Mouse (Mus musculus) stomach, postnatal 0 days (tissue): Measurements from ENCODE around the gene Rftn1.

Source experiments
- CTCF ChIP-seq: IDR thresholded peaks from 2 replicates; pipeline ENCODE4 v1.5.1; 2016; ENCODE audit warnings: antibody characterized with exemption, low read depth, mild to moderate bottlenecking, moderate library complexity
- EP300 ChIP-seq: optimal IDR thresholded peaks from 2 replicates; pipeline ENCODE3; 2016; ENCODE audit warnings: antibody characterized with exemption

GRCm38 (mm10) chr17:49995226-49995625 lies 195.2 kb downstream of the Rftn1 start:
- TF ChIP-seq CTCF: no peak
- no peak for TF ChIP-seq EP300
